Mouse (Mus musculus): ENCODE measurements around the gene Camta1. TPM values are rescaled to one million over a fixed set of nuclear protein-coding genes. Genes with fewer than 3 reads are reported as not detected.

Camta1 gene
- polyA plus RNA-seq, 1 experiment from 2014 or later = 171 TPM

DNA sequence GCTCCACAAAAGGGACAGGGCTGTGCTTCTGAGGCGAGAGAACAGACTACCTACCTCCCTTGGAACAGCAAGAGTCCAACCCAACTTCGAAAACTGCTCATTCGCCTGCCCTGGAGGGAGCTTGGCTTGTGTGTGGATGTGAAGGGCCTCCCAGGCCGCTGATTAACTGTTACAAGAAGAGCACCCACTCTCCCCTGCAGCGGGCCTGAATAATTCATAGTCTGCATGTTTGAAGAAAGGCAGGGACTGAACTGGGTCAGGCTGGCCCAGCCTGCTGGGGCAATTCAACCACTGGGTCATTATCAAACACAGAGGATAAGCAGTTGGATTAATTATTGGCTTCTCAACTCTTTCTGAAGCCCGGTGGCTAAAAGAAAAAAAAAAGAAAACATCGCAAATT, 292.8 kb downstream of the Camta1 start:
- Histone ChIP-seq H3K9me3 (ENCODE audit: control insufficient read depth, low read length) (no peaks in the 10 kb centered on the region), H3K27ac (peak overlapping the region; percentile 35; the same call in 1 of the 2 replicates), H3K27me3 (ENCODE audit: control insufficient read depth, insufficient read depth, low read length) (no peaks in the 10 kb centered on the region), H3K4me3 (replicated peaks; ENCODE audit: low read length) (no peak overlapping the region), H3K9ac (no peak overlapping the region), H3K4me1 (replicated peaks; ENCODE audit: control insufficient read depth, insufficient read depth, low read length) (peaks cover 25% of the 10 kb centered on the region), H3K36me3 (replicated peaks; ENCODE audit: control insufficient read depth, insufficient read depth) (no peaks in the 10 kb centered on the region), H3K4me2 (replicated peaks) (no peak overlapping the region)
- ATAC-seq (ENCODE audit: low FRiP score) (no peak), DNase-seq (ENCODE audit: low spot score) (no peak)
- WGBS = 46% methylated on average over 7 of the region's 7 CpGs

DNA sequence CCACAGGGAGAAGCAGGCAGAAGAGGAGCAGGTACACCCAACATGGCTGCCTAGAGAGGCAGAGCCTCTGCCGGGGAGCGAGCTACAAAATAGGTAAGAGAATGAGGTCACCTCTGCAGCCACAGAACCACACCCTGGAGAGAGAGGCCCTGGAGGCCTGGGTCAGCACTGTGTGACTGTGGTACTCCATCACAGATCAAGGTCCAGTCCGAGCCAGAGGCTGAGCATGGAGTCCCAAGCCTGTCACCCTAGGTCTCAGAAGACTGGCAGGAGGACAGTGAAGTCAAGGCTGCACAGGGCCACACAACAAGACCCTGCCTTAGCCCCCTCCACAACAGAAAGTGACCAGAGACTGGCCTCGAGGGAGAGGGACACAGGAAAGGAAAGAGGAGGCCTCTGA, 294.6 kb downstream of the Camta1 start:
- Histone ChIP-seq H3K9me3 (ENCODE audit: control insufficient read depth, low read length) (no peaks in the 10 kb centered on the region), H3K9ac (no peak overlapping the region), H3K36me3 (replicated peaks; ENCODE audit: control insufficient read depth, insufficient read depth) (no peaks in the 10 kb centered on the region), H3K4me3 (replicated peaks; ENCODE audit: low read length) (no peak overlapping the region), H3K27me3 (ENCODE audit: control insufficient read depth, insufficient read depth, low read length) (no peaks in the 10 kb centered on the region), H3K27ac (no peak overlapping the region), H3K4me2 (replicated peaks) (no peak overlapping the region), H3K4me1 (replicated peaks; ENCODE audit: control insufficient read depth, insufficient read depth, low read length) (peaks cover 15% of the 10 kb centered on the region)
- 86% methylated on average over 4 of the region's 4 CpGs for WGBS
- ATAC-seq (ENCODE audit: low FRiP score) (no peak), DNase-seq (ENCODE audit: low spot score) (no peak)

DNA sequence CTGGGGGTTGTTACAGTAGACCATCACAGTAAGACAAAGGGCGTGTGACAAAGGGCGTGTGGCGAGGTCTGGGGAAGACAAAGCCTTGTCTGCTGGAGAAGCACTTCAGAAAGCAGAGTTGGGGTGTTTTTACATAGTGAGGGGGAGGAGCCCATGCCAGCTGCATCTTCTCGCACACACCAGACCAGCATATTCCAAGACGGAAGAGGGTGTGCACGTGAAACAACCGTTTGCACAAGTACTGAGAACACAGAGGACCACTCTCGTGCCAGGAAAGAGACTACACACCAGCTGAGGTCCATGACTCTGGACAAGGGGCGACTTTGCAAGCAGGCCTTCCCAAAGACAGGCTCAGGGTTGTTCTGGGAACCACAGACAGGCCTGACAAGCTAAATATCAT, 306.2 kb downstream of the Camta1 start:
- Histone ChIP-seq H3K4me3 (replicated peaks; ENCODE audit: low read length) (no peak overlapping the region), H3K9ac (no peak overlapping the region), H3K27ac (no peak overlapping the region), H3K4me2 (replicated peaks) (no peak overlapping the region), H3K9me3 (ENCODE audit: control insufficient read depth, low read length) (no peaks in the 10 kb centered on the region), H3K36me3 (replicated peaks; ENCODE audit: control insufficient read depth, insufficient read depth) (no peaks in the 10 kb centered on the region), H3K27me3 (ENCODE audit: control insufficient read depth, insufficient read depth, low read length) (no peaks in the 10 kb centered on the region), H3K4me1 (replicated peaks; ENCODE audit: control insufficient read depth, insufficient read depth, low read length) (peaks cover 14% of the 10 kb centered on the region; the same call in 1 of the 2 replicates)
- 80% methylated on average over 9 of the region's 9 CpGs for WGBS
- DNase-seq (ENCODE audit: low spot score) (no peak), ATAC-seq (ENCODE audit: low FRiP score) (no peak)

DNA sequence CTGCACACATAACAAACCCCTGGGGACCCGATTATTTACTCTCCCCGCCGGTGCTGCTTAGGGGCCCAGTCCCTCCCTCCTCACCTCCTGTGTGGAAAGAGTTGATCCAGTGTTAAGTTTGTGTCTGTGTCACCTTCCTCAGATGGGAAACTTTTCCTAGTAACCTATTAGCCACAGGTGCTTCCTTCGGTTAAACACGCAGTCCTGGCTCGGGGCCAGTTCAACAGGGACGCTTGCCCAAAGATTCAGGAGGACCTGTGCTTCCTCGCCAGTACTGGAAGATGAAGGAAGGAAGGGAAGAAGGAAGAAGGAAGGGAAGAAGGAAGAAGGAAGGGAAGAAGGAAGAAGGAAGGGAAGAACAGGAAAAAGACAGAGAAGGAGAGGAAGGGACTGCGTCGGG, 312.2 kb downstream of the Camta1 start:
- ATAC-seq (ENCODE audit: low FRiP score) (no peak), DNase-seq (ENCODE audit: low spot score) (no peak)
- Histone ChIP-seq H3K9ac (no peak overlapping the region), H3K4me3 (replicated peaks; ENCODE audit: low read length) (no peak overlapping the region), H3K27me3 (ENCODE audit: control insufficient read depth, insufficient read depth, low read length) (no peaks in the 10 kb centered on the region), H3K4me2 (replicated peaks) (no peak overlapping the region), H3K9me3 (ENCODE audit: control insufficient read depth, low read length) (no peaks in the 10 kb centered on the region), H3K27ac (no peak overlapping the region), H3K4me1 (replicated peaks; ENCODE audit: control insufficient read depth, insufficient read depth, low read length) (peaks cover 25% of the 10 kb centered on the region; the same call in 1 of the 2 replicates), H3K36me3 (replicated peaks; ENCODE audit: control insufficient read depth, insufficient read depth) (no peaks in the 10 kb centered on the region)
- WGBS = 53% methylated on average over 10 of the region's 10 CpGs

DNA sequence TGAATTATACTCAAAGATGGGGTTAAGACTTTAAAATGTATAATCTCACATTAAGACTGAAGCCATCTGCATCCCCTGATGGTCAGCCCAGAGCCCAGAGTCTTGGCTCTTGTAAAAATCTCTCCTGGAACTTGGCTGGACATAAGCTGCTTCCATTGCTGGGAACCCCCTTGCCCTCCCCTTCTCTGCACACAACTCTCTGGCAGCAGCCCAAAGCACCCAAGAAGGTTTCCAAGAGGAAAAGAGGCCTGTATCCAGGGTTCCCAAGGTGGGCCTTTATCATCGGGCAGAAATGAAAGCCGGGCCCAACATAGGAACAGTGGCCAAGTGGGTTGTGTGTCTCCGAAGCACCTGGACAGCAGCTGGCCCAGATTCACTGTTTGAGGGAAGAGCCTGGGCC, 316.2 kb downstream of the Camta1 start:
- Histone ChIP-seq H3K27ac (no peak overlapping the region), H3K36me3 (replicated peaks; ENCODE audit: control insufficient read depth, insufficient read depth) (no peaks in the 10 kb centered on the region), H3K27me3 (ENCODE audit: control insufficient read depth, insufficient read depth, low read length) (no peaks in the 10 kb centered on the region), H3K4me3 (replicated peaks; ENCODE audit: low read length) (no peak overlapping the region), H3K4me2 (replicated peaks) (no peak overlapping the region), H3K9me3 (ENCODE audit: control insufficient read depth, low read length) (no peaks in the 10 kb centered on the region), H3K9ac (no peak overlapping the region), H3K4me1 (replicated peaks; ENCODE audit: control insufficient read depth, insufficient read depth, low read length) (peaks cover 14% of the 10 kb centered on the region; the same call in 1 of the 2 replicates)
- DNase-seq (ENCODE audit: low spot score) = no peak
- ATAC-seq (ENCODE audit: low FRiP score) = no peak
- 87% methylated on average over 3 of the region's 3 CpGs for WGBS

DNA sequence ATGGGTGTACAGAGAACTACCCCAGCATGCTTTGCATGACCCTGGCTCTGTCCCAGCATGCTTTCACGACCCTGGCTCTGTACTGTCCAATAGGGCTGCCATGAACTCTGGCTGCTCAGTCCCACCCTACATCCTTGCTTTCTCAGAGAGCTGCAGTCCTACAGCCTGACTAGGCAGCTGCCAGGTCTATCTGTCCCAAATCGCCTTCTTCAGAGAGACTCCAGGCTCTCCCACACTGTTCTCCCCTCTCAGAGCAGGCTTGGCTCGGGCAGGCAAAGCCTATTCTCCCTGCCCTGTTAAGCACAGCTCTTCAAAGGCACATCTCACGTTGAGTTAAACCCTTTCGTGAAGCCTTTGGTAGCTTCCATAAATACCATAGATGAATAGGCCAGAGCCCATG, 317.5 kb downstream of the Camta1 start:
- H3K4me2 ChIP-seq (replicated peaks) = no peak overlapping the region
- ATAC-seq (ENCODE audit: low FRiP score) (no peak), DNase-seq (ENCODE audit: low spot score) (no peak)
- no peak overlapping the region for H3K4me3 ChIP-seq (replicated peaks; ENCODE audit: low read length)
- H3K27ac ChIP-seq = no peak overlapping the region
- H3K9ac ChIP-seq = no peak overlapping the region
- H3K4me1 ChIP-seq (replicated peaks; ENCODE audit: control insufficient read depth, insufficient read depth, low read length) = peaks cover 18% of the 10 kb centered on the region; the same call in 1 of the 2 replicates
- no peaks in the 10 kb centered on the region for H3K9me3 ChIP-seq (ENCODE audit: control insufficient read depth, low read length)
- no peaks in the 10 kb centered on the region for H3K27me3 ChIP-seq (ENCODE audit: control insufficient read depth, insufficient read depth, low read length)
- WGBS = 63% methylated on average over 5 of the region's 5 CpGs
- no peaks in the 10 kb centered on the region for H3K36me3 ChIP-seq (replicated peaks; ENCODE audit: control insufficient read depth, insufficient read depth)

DNA sequence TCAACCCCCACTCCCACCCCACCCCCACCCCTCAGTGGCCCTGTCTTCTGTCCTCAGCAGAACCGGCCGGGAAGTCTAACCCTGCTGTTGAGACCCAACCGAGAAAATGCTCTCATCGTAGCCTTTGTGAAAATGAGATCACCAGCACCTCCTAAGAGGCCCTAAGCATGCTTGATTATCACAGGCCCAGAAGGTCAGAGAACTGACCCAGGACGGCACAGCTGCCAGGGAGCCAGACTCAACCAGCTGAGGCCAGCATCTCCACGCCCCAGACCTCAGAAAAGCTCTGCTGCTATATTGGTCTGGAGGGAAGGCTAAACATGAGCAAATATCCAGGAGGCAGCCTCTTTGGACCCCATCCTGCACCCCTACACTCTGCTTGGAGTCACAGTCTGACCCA, 321.1 kb downstream of the Camta1 start:
- 63% methylated on average over 6 of the region's 6 CpGs for WGBS
- no peak overlapping the region for H3K9ac ChIP-seq
- no peak overlapping the region for H3K27ac ChIP-seq
- H3K36me3 ChIP-seq (replicated peaks; ENCODE audit: control insufficient read depth, insufficient read depth) = no peaks in the 10 kb centered on the region
- no peaks in the 10 kb centered on the region for H3K9me3 ChIP-seq (ENCODE audit: control insufficient read depth, low read length)
- H3K27me3 ChIP-seq (ENCODE audit: control insufficient read depth, insufficient read depth, low read length) = no peaks in the 10 kb centered on the region
- H3K4me3 ChIP-seq (replicated peaks; ENCODE audit: low read length) = no peak overlapping the region
- ATAC-seq (ENCODE audit: low FRiP score) (no peak), DNase-seq (ENCODE audit: low spot score) (no peak)
- H3K4me1 ChIP-seq (replicated peaks; ENCODE audit: control insufficient read depth, insufficient read depth, low read length) = peaks cover 46% of the 10 kb centered on the region
- no peak overlapping the region for H3K4me2 ChIP-seq (replicated peaks)

DNA sequence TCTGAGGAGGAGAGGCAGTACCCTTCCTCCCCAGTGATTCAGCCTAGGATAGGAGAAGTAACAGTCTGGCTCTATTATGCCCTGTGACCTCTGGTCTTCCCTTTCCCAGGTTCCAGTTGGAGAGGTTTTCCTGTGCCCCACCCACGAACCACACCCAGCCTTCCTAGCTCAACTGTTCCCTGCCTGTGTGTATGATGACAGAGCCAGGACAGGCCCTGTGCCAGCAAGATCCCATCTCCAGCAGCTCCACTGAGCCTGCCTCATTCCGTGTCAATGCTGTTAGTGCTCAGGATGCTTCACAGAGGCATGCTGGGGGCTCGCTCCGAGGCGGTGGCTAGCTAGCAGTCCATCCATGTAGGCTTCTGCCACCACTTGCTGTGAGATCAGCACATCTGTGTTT, 321.8 kb downstream of the Camta1 start:
- DNase-seq (ENCODE audit: low spot score) (no peak), ATAC-seq (ENCODE audit: low FRiP score) (no peak)
- 62% methylated on average over 5 of the region's 5 CpGs for WGBS
- Histone ChIP-seq H3K36me3 (replicated peaks; ENCODE audit: control insufficient read depth, insufficient read depth) (no peaks in the 10 kb centered on the region), H3K4me1 (replicated peaks; ENCODE audit: control insufficient read depth, insufficient read depth, low read length) (peaks cover 44% of the 10 kb centered on the region), H3K27ac (peak overlapping the region; percentile 65), H3K27me3 (ENCODE audit: control insufficient read depth, insufficient read depth, low read length) (no peaks in the 10 kb centered on the region), H3K9me3 (ENCODE audit: control insufficient read depth, low read length) (no peaks in the 10 kb centered on the region), H3K4me2 (replicated peaks) (no peak overlapping the region), H3K9ac (no peak overlapping the region), H3K4me3 (replicated peaks; ENCODE audit: low read length) (no peak overlapping the region)

DNA sequence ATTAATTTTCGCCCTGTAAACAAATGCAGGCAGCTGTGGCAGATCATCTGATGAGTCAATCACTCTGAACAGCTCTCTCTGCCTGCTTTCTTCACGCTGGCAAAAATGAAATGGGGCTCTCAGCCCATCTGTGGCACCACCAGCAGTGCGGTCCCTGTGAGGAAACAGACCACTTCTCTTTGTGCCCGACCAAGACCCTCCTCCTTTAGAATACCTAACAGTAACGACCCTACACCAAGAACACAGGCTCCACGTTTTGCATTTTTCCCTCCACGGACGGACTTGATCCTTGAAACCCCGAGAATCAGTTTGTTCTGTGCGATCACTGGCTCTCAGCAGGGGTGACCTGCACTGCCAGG, 322.5 kb downstream of the Camta1 start:
- Histone ChIP-seq H3K36me3 (replicated peaks; ENCODE audit: control insufficient read depth, insufficient read depth) (no peaks in the 10 kb centered on the region), H3K9ac (peak overlapping the region; percentile 39; the same call in 1 of the 2 replicates), H3K4me1 (replicated peaks; ENCODE audit: control insufficient read depth, insufficient read depth, low read length) (peaks cover 44% of the 10 kb centered on the region), H3K27ac (peak overlapping the region; percentile 65), H3K9me3 (ENCODE audit: control insufficient read depth, low read length) (no peaks in the 10 kb centered on the region), H3K4me2 (replicated peaks) (no peak overlapping the region), H3K27me3 (ENCODE audit: control insufficient read depth, insufficient read depth, low read length) (no peaks in the 10 kb centered on the region), H3K4me3 (replicated peaks; ENCODE audit: low read length) (no peak overlapping the region)
- no peak for DNase-seq (ENCODE audit: low spot score)
- no peak for ATAC-seq (ENCODE audit: low FRiP score)
- WGBS = 36% methylated on average over 10 of the region's 10 CpGs

DNA sequence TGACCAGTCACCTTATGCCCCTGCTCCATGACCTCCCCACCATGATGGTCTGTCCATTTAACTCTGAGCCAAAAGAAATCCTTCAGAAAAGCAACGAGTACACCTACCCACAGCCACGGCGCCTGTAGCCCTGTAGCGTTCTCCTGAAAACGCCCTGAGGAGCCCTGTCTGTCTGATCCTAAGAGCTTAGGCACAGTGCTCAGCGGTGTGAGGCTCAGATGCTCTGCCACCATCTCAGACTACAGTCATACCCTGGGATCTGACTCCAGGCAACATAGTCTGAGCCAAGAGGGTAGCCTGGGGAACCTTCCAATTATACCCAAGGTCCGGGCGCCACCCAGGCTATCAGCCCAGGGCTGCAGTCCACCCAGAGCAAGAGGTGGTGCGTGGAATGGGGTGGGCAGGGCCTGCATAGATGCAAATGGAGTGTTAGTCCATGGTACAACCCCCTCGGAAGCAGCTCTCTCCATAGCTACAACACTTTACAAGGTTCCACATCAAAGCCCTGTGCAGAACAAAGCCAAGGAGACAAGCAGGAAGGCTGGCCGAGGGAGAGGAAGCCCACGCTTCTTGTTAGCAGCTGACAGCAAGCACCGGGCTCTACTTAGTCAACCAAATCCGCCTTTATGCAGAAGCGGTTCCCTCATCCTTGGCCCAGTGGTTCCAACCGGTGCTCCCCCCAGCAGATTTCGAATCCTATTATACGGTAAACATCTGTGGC, 323.1 kb downstream of the Camta1 start:
- Histone ChIP-seq H3K4me1 (replicated peaks; ENCODE audit: control insufficient read depth, insufficient read depth, low read length) (peaks cover 44% of the 10 kb centered on the region), H3K9me3 (ENCODE audit: control insufficient read depth, low read length) (no peaks in the 10 kb centered on the region), H3K27ac (peak overlapping the region; percentile 65), H3K4me3 (replicated peaks; ENCODE audit: low read length) (no peak overlapping the region), H3K4me2 (replicated peaks) (no peak overlapping the region), H3K36me3 (replicated peaks; ENCODE audit: control insufficient read depth, insufficient read depth) (no peaks in the 10 kb centered on the region), H3K27me3 (ENCODE audit: control insufficient read depth, insufficient read depth, low read length) (no peaks in the 10 kb centered on the region), H3K9ac (peak overlapping the region; percentile 39; the same call in 1 of the 2 replicates)
- peak; percentile 39; the same call in 1 of the 2 replicates for ATAC-seq (ENCODE audit: low FRiP score)
- no peak for DNase-seq (ENCODE audit: low spot score)
- WGBS = 46% methylated on average over 18 of the region's 18 CpGs
